Mouse (Mus musculus) kidney, adult 2 months (tissue): Measurements from ENCODE around the gene Wdfy4.

Experiments
- CTCF ChIP-seq: fragments of 200-500 bp; conservative IDR thresholded peaks from 2 replicates; pipeline ENCODE4 v1.5.1; 2011; ENCODE audit warnings: low read depth, mild to moderate bottlenecking, control low read depth, low read length, moderate library complexity, mixed read lengths; ENCODE audit not compliant: insufficient read depth, insufficient read length
- POLR2A ChIP-seq: fragments of 200-500 bp; IDR thresholded peaks from one replicate; pipeline ENCODE4 v1.6.1; 2011; ENCODE audit warnings: low read depth, low read length, control low read depth

GRCm38 (mm10) chr14:33180102-33180501 lies 5.2 kb downstream of the Wdfy4 start:
- TF ChIP-seq POLR2A (no peak), CTCF (no peak)
